Mouse (Mus musculus): ENCODE results near the gene Ube2i. TPM values are rescaled to one million over a fixed set of nuclear protein-coding genes. Genes with fewer than 3 reads are reported as not detected.

Ube2i gene
- polyA plus RNA-seq, 1 experiment from 2014 or later, result 400 TPM

GRCm38 (mm10) chr17:25275833-25276232, 1.4 kb upstream of the Ube2i start:
- H3K4me1 ChIP-seq, result peaks cover 26% of the 10 kb centered on the region
- H3K27ac ChIP-seq (replicated peaks), result no peak overlapping the region
- ATAC-seq (ENCODE audit: low FRiP score), result no peak
- H3K9ac ChIP-seq (replicated peaks), result no peak overlapping the region
- H3K4me3 ChIP-seq (replicated peaks), result no peak overlapping the region
- 89% methylated on average over 3 of the region's 3 CpGs for WGBS
- H3K9me3 ChIP-seq (replicated peaks), result no peaks in the 10 kb centered on the region
- no peaks in the 10 kb centered on the region for H3K36me3 ChIP-seq
- no peak overlapping the region for H3K4me2 ChIP-seq
- H3K27me3 ChIP-seq (replicated peaks), result peaks cover 2% of the 10 kb centered on the region; the same call in 1 of the 2 replicates

- H3K4me3 ChIP-seq (replicated peaks), result peak overlapping the region; percentile 74
- H3K36me3 ChIP-seq, result peaks cover 6% of the 10 kb centered on the region
- H3K4me1 ChIP-seq, result peaks cover 42% of the 10 kb centered on the region
- ATAC-seq (ENCODE audit: low FRiP score), result peak; percentile 84
- peak overlapping the region; percentile 79 for H3K9ac ChIP-seq (replicated peaks)
- peak overlapping the region; percentile 56 for H3K4me2 ChIP-seq
- no peaks in the 10 kb centered on the region for H3K9me3 ChIP-seq (replicated peaks)
- peak overlapping the region; percentile 99 for H3K27ac ChIP-seq (replicated peaks)
- under 1% methylated on average over 34 of the region's 45 CpGs for WGBS
- H3K27me3 ChIP-seq (replicated peaks), result peaks cover 2% of the 10 kb centered on the region; the same call in 1 of the 2 replicates
Measured at GRCm38 (mm10) chr17:25273706-25274501, 518 bp downstream of the Ube2i start.

GRCm38 (mm10) chr17:25272951-25273705, 1.3 kb downstream of the Ube2i start:
- WGBS, result under 1% methylated on average over 86 of the region's 92 CpGs
- Histone ChIP-seq H3K4me1 (peaks cover 42% of the 10 kb centered on the region), H3K9ac (replicated peaks) (peak overlapping the region; percentile 79), H3K27me3 (replicated peaks) (0 out of 2 replicates have a peak, but pooled peaks cover 2% of the 10 kb centered on the region), H3K4me3 (replicated peaks) (peak overlapping the region; percentile 74), H3K27ac (replicated peaks) (peak overlapping the region; percentile 99), H3K9me3 (replicated peaks) (no peaks in the 10 kb centered on the region), H3K4me2 (peak overlapping the region; percentile 97), H3K36me3 (peaks cover 13% of the 10 kb centered on the region)
- ATAC-seq (ENCODE audit: low FRiP score), result peak; percentile 92

- H3K27ac ChIP-seq (replicated peaks), result peak overlapping the region; percentile 99
- ATAC-seq (ENCODE audit: low FRiP score), result no peak
- peak overlapping the region; percentile 97 for H3K4me2 ChIP-seq
- no peaks in the 10 kb centered on the region for H3K9me3 ChIP-seq (replicated peaks)
- peaks cover 21% of the 10 kb centered on the region for H3K36me3 ChIP-seq
- peak overlapping the region; percentile 79 for H3K9ac ChIP-seq (replicated peaks)
- H3K4me1 ChIP-seq, result peaks cover 42% of the 10 kb centered on the region
- H3K27me3 ChIP-seq (replicated peaks), result no peaks in the 10 kb centered on the region
- H3K4me3 ChIP-seq (replicated peaks), result peak overlapping the region; percentile 74
- WGBS, result 0% methylated on average over 10 of the region's 10 CpGs
Measured at GRCm38 (mm10) chr17:25272326-25272725, 2.1 kb downstream of the Ube2i start.

GRCm38 (mm10) chr17:25270795-25271335, 3.6 kb downstream of the Ube2i start:
- Histone ChIP-seq H3K9ac (replicated peaks) (no peak overlapping the region), H3K4me3 (replicated peaks) (peak overlapping the region; percentile 74), H3K9me3 (replicated peaks) (no peaks in the 10 kb centered on the region), H3K36me3 (peaks cover 36% of the 10 kb centered on the region), H3K27me3 (replicated peaks) (no peaks in the 10 kb centered on the region), H3K4me2 (peak overlapping the region; percentile 97), H3K27ac (replicated peaks) (no peak overlapping the region), H3K4me1 (peaks cover 42% of the 10 kb centered on the region)
- WGBS, result 92% methylated on average over 2 of the region's 2 CpGs
- ATAC-seq (ENCODE audit: low FRiP score), result no peak

- no peak overlapping the region for H3K9ac ChIP-seq (replicated peaks)
- H3K4me1 ChIP-seq, result peaks cover 3% of the 10 kb centered on the region
- no peaks in the 10 kb centered on the region for H3K9me3 ChIP-seq (replicated peaks)
- 63% methylated on average over 3 of the region's 3 CpGs for WGBS
- H3K36me3 ChIP-seq, result peaks cover 80% of the 10 kb centered on the region
- H3K4me3 ChIP-seq (replicated peaks), result no peak overlapping the region
- ATAC-seq (ENCODE audit: low FRiP score), result no peak
- no peak overlapping the region for H3K4me2 ChIP-seq
- no peaks in the 10 kb centered on the region for H3K27me3 ChIP-seq (replicated peaks)
- H3K27ac ChIP-seq (replicated peaks), result no peak overlapping the region
Measured at GRCm38 (mm10) chr17:25264453-25264852, 10.0 kb downstream of the Ube2i start.

GRCm38 (mm10) chr17:25257804-25258261, 16.6 kb downstream of the Ube2i start:
- Histone ChIP-seq H3K27me3 (replicated peaks) (peaks cover 22% of the 10 kb centered on the region), H3K27ac (replicated peaks) (no peak overlapping the region), H3K36me3 (peaks cover 17% of the 10 kb centered on the region), H3K9ac (replicated peaks) (no peak overlapping the region), H3K4me3 (replicated peaks) (no peak overlapping the region), H3K4me1 (peaks cover 36% of the 10 kb centered on the region), H3K9me3 (replicated peaks) (no peaks in the 10 kb centered on the region), H3K4me2 (no peak overlapping the region)
- WGBS, result 53% methylated on average over 6 of the region's 6 CpGs
- no peak for ATAC-seq (ENCODE audit: low FRiP score)

GRCm38 (mm10) chr17:25256140-25256754, 18.2 kb downstream of the Ube2i start, which contains the start of gene Baiap3:
Gene Baiap3 (minus strand): TSS chr17:25256364.
- H3K27ac ChIP-seq (replicated peaks), result no peak within 1 kb of the TSS
- H3K27me3 ChIP-seq (replicated peaks), result peaks cover 22% of the 10 kb centered on the region
- WGBS, result 3% methylated on average over 34 of the region's 35 CpGs
- peaks cover 47% of the 10 kb centered on the region for H3K4me1 ChIP-seq
- H3K4me2 ChIP-seq, result peak within 1 kb of the TSS; percentile 57
- H3K36me3 ChIP-seq, result peaks cover 11% of the 10 kb centered on the region
- H3K4me3 ChIP-seq (replicated peaks), result peak within 1 kb of the TSS; percentile 33
- no peaks in the 10 kb centered on the region for H3K9me3 ChIP-seq (replicated peaks)
- ATAC-seq (ENCODE audit: low FRiP score), result 0 out of 2 replicates have a peak, but pooled peaks have one; percentile 9
- peak within 1 kb of the TSS; percentile 0 for H3K9ac ChIP-seq (replicated peaks)

GRCm38 (mm10) chr17:25255110-25255509, 19.3 kb downstream of the Ube2i start:
- H3K27me3 ChIP-seq (replicated peaks), result peaks cover 26% of the 10 kb centered on the region
- no peak overlapping the region for H3K27ac ChIP-seq (replicated peaks)
- H3K36me3 ChIP-seq, result peaks cover 9% of the 10 kb centered on the region
- ATAC-seq (ENCODE audit: low FRiP score), result no peak
- peaks cover 47% of the 10 kb centered on the region for H3K4me1 ChIP-seq
- no peak overlapping the region for H3K9ac ChIP-seq (replicated peaks)
- H3K4me3 ChIP-seq (replicated peaks), result no peak overlapping the region; the same call in 1 of the 2 replicates
- 83% methylated on average over 2 of the region's 2 CpGs for whole genome bisulfite sequencing
- no peaks in the 10 kb centered on the region for H3K9me3 ChIP-seq (replicated peaks)
- peak overlapping the region; percentile 57; the same call in 1 of the 2 replicates for H3K4me2 ChIP-seq

- Histone ChIP-seq H3K4me2 (peak overlapping the region; percentile 43), H3K4me3 (replicated peaks) (no peak overlapping the region), H3K27ac (replicated peaks) (peak overlapping the region; percentile 38), H3K4me1 (peaks cover 47% of the 10 kb centered on the region), H3K36me3 (no peaks in the 10 kb centered on the region), H3K27me3 (replicated peaks) (peaks cover 26% of the 10 kb centered on the region), H3K9ac (replicated peaks) (no peak overlapping the region; the same call in 1 of the 2 replicates), H3K9me3 (replicated peaks) (no peaks in the 10 kb centered on the region)
- 21% methylated on average over 10 of the region's 10 CpGs for WGBS
- ATAC-seq (ENCODE audit: low FRiP score), result peak; percentile 45; the same call in 1 of the 2 replicates
Measured at GRCm38 (mm10) chr17:25253760-25254159, 20.7 kb downstream of the Ube2i start.

- H3K9me3 ChIP-seq (replicated peaks), result no peaks in the 10 kb centered on the region
- H3K36me3 ChIP-seq, result no peaks in the 10 kb centered on the region
- 24% methylated on average over 3 of the region's 3 CpGs for WGBS
- peaks cover 26% of the 10 kb centered on the region for H3K27me3 ChIP-seq (replicated peaks)
- H3K27ac ChIP-seq (replicated peaks), result peak overlapping the region; percentile 75
- H3K4me1 ChIP-seq, result peaks cover 47% of the 10 kb centered on the region
- ATAC-seq (ENCODE audit: low FRiP score), result peak; percentile 45; the same call in 1 of the 2 replicates
- no peak overlapping the region for H3K4me3 ChIP-seq (replicated peaks)
- no peak overlapping the region for H3K9ac ChIP-seq (replicated peaks)
- H3K4me2 ChIP-seq, result 0 out of 2 replicates have a peak overlapping the region, but pooled peaks have one; percentile 0
Measured at GRCm38 (mm10) chr17:25252643-25253042, 21.8 kb downstream of the Ube2i start.

All from neural tube, embryonic 15.5 days (tissue).